Mouse (Mus musculus) gastrocnemius, postnatal 10 days (tissue): ENCODE measurements around the gene Ptpru. TPM values are rescaled to one million over a fixed set of nuclear protein-coding genes. Genes with fewer than 3 reads are reported as not detected.

Experiments used
- total RNA-seq, 2 experiments: library from RNA; stranded (reverse); gene quantifications; 2 replicates each; pipeline ENCODE4 v1.2.3; 2021

Gene Ptpru
- total RNA-seq, 2 experiments from 2014 or later, result 1.3 to 1.8 TPM

Other genes with a start within 250 kb of the Ptpru start
- gene Mecr, start 5.2 kb upstream of the Ptpru start, total RNA-seq, result 10 to 100 TPM; 19.0 to 22.4 TPM
- 10 to 100 TPM; 43.0 to 57.9 TPM for gene Srsf4, start 35.3 kb upstream of the Ptpru start, total RNA-seq
- 1 to 10 TPM; 6.3 to 7.1 TPM for gene Tmem200b, start 83.5 kb upstream of the Ptpru start, total RNA-seq
- under 1 TPM in 1 of 2 experiments, not detected in 1; 0.18 TPM for gene Gm10300, start 236.4 kb upstream of the Ptpru start, total RNA-seq
- 10 to 100 TPM; 51.7 to 54.5 TPM for gene Epb41, start 237.0 kb upstream of the Ptpru start, total RNA-seq